ENCODE assay signal across 11 mouse cellular contexts in the genomic region with DNA sequence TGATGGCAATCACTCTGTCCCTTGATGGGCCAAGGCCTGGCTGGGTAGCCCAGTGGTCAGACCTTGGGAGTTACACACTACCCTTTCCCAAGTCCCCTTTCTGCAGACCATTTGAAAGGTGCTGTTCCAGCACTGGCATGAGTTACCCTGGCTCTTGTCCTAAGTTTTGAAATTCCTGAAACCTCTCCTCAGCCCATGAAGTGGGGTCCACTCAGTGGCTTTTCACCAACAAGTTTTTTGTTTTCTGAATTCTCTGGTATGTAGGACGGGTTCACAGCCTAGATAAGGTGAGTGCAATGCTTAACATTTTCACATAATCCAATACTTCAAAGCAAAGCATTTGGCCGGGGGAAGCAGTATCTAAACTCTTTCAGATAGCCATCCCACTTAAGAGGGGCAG.
"Had no signal": no experiment of that assay in that cellular context is flagged by ENCODE, and none has a peak within 500 bp of the region (broad histone marks: within the 10 kb centered on the region; RNA-seq: fewer than 3 reads in every experiment).

No protein-coding gene starts in this region.

- H3K27ac ChIP-seq: intestine, embryonic 15.5 days; kidney, embryonic 15.5 days; limb, embryonic 13.5 days; liver, embryonic 15.5 days; midbrain, embryonic 13.5 days; stomach, postnatal 0 days had no signal

- H3K9ac ChIP-seq: intestine, embryonic 15.5 days; kidney, embryonic 15.5 days; limb, embryonic 13.5 days; liver, embryonic 15.5 days; midbrain, embryonic 13.5 days had no signal

- H3K9me3 ChIP-seq: intestine, embryonic 15.5 days; kidney, embryonic 15.5 days; limb, embryonic 13.5 days; liver, embryonic 15.5 days; midbrain, embryonic 13.5 days had no signal

- DNase-seq: kidney, adult 18-20 months; kidney, postnatal 14 days; left cerebral cortex, postnatal 4 days; right cerebral cortex, postnatal 14 days had no signal

- H3K27me3 ChIP-seq: intestine, embryonic 15.5 days; kidney, embryonic 15.5 days; limb, embryonic 13.5 days; liver, embryonic 15.5 days; midbrain, embryonic 13.5 days had no signal

- H3K4me3 ChIP-seq: intestine, embryonic 15.5 days; kidney, embryonic 15.5 days; limb, embryonic 13.5 days; liver, embryonic 15.5 days; midbrain, embryonic 13.5 days had no signal

- ATAC-seq: intestine, embryonic 15.5 days; midbrain, embryonic 13.5 days had no signal

- H3K4me1 ChIP-seq: limb, embryonic 13.5 days; midbrain, embryonic 13.5 days had no signal

- H3K4me2 ChIP-seq: intestine, embryonic 15.5 days; kidney, embryonic 15.5 days; limb, embryonic 13.5 days; liver, embryonic 11.5 days; liver, embryonic 15.5 days; midbrain, embryonic 13.5 days had no signal
